Mouse (Mus musculus) thymus, postnatal 36 days (tissue): ENCODE results near the gene Trappc11.
"Not testable (repeated sequence)": the region's sequence is repeated elsewhere in the genome, so short reads cannot be mapped to it uniquely, and the experiment has no call there.

Source experiments
- DNase-seq, 2 experiments: peaks; one replicate each; pipeline ENCODE4 v3.0.0; 2022; ENCODE audit warnings: mixed read lengths in 2 of 2

Gene Trappc11

DNA sequence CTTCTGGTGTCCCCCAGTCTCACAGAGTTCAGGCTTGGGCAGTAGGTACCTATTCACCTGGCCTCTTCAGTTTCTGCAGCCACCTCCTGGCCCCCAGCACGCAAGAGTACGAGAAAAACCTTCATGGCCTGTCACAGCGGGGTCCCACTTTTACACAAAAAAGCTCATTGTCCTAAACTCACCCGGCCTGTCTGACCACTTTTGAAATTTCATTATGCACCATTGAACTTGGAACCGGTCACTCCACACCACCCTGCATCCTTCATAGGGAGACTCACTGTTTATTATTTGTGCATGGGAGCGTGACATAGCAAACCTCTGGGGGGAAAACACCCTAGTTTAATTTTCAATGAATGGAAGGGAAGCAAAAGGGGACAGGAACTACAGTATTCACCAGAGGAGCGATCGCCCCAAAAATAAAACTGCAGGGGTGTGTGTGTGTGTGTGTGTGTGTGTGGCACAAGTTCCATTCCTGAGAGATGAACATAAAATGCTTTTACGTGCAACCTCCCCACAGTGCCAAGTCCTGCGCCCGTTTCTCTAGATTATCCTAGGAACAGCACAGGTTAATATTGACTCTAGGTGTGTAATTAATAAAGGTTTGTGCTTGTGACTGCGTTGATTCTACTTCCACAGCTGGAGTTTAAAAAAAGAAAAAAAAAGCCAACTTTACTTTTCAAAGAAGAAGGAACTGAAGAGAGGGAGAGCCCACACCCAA, 50.8 kb downstream of the Trappc11 start:
- no peak for DNase-seq

DNA sequence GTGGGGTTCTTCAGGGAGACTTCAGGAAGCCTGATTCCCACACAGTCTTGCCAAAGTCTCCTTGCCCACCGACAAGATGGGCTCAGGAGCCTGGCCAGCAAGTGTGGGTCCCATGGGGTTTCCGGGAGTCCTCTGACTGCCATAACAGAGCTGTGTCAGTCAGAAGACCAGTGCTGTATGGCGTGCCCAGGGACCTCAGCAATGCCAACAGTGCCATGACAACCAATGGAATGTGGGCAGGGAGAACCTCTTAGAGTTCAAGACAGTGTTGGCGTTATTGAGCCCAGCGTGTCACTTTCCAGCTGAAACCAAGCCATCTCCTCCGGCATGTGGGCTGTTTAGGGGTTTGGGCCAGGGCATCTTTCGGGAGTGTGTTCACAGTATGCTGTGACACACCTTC, 53.2 kb downstream of the Trappc11 start:
- no peak for DNase-seq

DNA sequence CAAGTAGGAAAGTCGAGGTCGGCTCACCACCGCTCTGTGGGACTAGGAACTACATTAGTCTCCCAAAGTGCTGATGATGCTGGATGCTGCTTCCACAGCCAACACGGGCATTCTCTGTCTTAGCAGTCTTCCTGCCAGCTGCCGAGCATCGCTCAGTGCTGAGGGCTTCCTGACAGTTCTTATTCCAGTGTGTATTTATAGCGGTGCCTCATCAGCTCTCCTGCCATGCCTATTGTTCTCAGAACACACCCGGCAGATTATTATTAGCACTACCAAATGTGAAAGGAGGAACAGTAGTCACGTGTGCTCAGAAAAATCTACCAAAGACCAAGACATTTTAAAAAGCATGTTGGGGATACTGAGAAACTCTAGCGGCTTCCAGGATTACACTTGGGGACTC, 71.6 kb downstream of the Trappc11 start:
- DNase-seq: no peak

DNA sequence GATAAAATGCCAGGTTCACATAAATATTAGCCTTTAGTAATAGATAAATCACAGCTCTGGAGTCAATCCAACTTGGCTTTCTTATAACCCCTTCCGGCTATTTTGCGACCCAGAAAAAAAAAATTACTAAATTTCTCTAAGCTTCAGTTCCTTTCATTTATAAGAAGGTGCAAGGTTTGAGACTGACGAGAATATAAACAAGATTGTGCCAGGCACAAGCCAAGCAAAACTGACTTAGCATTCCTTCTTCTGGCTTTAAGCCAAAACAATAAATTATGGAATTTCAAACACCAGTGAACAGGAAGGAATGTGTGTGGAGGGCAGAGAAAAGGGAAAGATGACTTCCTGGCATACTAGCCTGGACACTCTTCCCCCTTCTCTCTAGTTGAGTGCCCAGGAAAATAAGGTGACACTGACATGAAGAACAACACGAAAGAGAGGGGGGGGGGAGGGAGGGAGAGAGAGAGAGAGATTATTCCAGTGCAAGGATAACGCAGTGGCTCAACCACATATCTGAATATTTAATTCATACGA, 74.0 kb downstream of the Trappc11 start:
- no peak for DNase-seq

DNA sequence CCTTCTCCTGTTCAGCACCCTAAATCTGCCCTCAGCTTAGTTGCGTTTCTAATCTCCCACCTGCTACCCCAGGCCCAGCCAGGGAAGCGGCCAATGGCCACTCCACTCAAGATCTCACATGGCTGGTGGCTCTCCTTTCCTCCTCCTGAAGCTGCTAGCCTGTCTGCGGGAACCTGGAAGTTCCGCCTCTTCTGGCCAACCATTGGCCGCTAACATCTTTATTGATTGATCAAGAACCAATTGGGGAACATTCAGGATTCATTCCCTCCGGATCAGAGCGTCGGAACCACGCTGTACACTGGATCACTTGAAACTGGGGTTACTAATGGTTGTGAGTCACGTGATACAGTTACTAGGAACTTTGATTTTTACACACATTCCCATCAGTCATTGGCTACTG, 74.7 kb downstream of the Trappc11 start:
- DNase-seq: no peak

DNA sequence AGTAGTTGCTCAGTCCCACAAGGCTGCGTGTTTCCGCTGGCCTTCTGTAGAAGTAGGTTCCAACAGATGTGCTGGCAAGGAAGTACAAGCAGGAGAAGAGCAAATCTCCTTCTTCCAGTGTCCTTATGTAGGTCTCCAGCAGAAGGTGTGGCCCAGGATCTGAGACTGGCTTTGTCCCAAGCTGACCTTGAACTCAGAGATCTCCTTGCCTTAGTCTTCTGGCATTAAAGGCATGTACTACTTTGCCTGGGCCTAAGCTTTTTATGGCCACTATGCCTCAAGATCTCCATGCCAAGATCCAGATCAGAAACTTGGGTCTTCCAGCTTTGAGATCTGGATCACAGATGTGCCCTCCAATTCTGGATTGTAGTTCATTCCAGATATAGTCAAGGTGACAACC, 84.1 kb downstream of the Trappc11 start:
- not testable (repeated sequence) for DNase-seq

DNA sequence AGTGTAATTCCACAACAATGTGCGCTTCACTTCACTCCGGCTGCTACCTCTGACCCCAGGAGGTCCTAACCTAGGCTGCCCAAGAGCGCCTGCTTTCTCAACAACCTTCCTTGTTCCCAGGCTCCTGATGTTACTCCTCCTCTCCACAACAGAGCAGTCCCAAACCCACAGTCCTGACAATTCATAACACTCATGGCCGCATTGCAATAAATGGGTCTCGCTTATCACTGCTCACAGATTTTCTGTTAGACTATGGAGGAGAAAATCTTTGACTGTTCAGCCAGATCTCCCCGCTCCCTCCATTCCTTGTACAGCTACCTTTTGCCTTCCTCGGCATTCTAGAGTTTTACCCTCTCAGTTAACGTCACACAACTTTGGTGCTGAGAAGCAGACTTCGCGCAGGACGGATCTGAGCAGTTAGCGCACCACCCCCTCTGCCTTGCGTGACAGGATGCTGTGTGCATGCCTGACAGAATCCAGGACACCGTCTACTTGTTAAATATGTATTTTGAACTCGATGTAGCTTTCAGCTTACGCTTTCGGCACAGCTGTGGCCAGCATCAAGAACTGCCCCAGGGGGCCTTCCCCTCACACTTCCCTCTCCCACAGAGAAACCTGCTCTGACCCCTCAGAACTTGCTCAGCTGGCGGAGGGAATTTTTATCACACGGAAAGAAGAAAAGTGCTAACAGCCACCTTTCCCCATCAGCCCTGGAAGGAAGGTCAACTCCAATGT, 86.8 kb downstream of the Trappc11 start, which contains the start of gene Stox2:
TSS of gene Stox2 (minus strand) at position 51 of the 735 bp plus-strand sequence.
- no peak for DNase-seq
